Mouse (Mus musculus): ENCODE results near the gene Csrnp1.

Csrnp1 gene

GRCm38 (mm10) chr9:119943326-119943725, 41.1 kb downstream of the Csrnp1 start:
- DNase-seq (ENCODE audit: low spot score) = no peak

DNA sequence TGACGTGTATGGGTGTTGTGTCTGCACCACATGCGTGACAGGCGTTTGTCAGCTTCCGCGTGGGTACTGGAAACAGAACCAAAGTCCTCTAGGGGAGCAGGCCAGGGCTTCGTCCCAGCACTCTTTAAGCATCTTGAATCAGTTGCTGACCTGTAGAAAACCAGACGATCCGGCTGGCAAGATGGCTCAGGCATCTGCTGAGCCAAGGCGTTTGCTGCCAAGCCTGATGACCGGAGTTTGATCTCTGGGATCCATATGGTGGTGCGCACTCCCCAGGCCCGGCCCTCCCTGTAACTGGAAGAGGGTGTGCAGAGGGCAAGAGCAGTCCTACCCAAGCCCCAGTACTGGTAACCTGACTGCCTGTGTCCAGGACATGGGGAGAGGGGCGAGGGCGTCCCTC, 42.6 kb downstream of the Csrnp1 start:
- no peak for DNase-seq (ENCODE audit: low spot score)

GRCm38 (mm10) chr9:119941407-119941806, 43.1 kb downstream of the Csrnp1 start:
- DNase-seq (ENCODE audit: low spot score) = no peak

DNA sequence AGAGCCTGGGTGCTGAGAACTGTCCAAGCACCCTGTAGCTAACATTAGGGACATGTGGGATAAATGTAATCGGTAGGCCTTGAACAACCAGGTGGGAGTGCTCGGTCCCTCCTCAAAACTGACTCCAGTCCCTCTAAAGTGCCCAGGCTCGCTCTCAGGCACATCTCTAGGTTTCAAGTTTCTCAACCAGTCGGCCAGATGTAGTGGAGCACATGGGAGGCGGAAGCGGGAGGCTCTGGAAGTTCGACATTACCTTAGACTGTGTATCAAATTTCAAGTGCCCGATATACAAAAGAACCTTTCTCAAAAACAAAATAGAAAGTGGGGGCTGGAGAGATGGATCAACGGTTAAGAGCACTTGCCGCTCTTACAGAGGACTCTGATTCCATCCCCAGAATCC, 44.8 kb downstream of the Csrnp1 start:
- no peak for DNase-seq (ENCODE audit: low spot score)

- DNase-seq (ENCODE audit: low spot score) = no peak
Measured at GRCm38 (mm10) chr9:119938496-119938895, 46.0 kb downstream of the Csrnp1 start.

GRCm38 (mm10) chr9:119937005-119937773, 47.3 kb downstream of the Csrnp1 start, which contains the start of the genes Gorasp1 and Ttc21a:
Gorasp1 (minus strand) TSS chr9:119937565.
Ttc21a (plus strand) TSS chr9:119937606.
- DNase-seq (ENCODE audit: low spot score) = peak; percentile 84

DNA sequence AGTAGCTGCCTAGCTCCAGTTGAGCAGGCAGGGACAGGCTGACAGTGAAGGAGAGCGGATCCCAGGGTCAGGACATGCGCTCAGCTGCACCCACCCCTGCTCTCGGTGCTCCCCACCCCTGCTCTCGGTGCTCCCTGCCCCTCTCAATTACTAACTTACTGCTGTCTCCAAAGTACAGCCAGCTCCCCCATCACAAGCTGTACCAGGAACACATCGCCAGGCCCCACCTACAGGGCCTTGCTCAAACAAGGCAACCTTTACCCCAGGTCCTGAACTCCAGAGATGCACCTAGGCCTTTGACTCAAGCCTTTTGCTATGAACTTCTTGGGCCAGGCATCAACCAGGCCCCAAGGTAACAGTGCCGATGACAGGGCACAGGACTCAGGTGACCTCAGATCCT, 50.8 kb downstream of the Csrnp1 start:
- DNase-seq (ENCODE audit: low spot score) = no peak

DNA sequence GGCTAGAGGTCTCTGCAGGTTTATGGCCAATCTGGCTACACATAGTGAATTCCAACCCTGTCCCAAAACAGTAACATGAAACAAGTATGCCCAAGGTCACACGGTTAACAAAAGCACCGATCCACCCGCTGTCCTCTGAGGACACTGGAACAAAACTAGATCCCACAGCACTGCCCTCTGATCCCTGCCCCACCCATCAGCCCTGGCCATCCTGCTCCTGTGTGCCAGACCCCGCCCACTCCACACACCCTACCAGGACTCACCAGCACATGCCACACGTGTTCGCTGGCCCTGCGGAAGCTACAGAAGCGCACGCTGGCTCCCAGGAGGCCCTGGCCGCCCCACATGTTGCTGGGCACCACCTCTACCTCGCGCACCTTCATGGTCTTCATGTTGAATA, 52.1 kb downstream of the Csrnp1 start:
- no peak for DNase-seq (ENCODE audit: low spot score)

DNA sequence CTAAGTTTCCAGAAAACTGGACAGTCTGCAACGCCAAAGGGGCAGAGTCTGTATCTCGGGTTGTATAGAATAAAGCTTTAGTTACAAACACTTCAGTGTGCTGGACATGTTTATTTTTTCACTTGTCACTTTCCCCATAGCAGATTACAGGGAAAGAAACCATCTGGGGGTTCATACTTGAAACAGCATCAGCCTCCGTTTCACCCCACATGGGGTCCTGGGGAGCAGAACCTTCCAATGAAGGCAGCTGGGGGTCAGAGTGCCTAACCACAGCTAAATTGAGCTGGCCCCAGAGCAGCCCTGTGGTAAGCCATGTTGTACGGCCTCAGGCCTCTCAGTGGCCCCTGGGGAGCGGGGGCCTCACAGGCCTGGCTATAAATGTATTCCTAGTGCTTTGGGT, 58.0 kb downstream of the Csrnp1 start:
- no peak for DNase-seq (ENCODE audit: low spot score)

GRCm38 (mm10) chr9:119925729-119926128, 58.7 kb downstream of the Csrnp1 start:
- no peak for DNase-seq (ENCODE audit: low spot score)

DNA sequence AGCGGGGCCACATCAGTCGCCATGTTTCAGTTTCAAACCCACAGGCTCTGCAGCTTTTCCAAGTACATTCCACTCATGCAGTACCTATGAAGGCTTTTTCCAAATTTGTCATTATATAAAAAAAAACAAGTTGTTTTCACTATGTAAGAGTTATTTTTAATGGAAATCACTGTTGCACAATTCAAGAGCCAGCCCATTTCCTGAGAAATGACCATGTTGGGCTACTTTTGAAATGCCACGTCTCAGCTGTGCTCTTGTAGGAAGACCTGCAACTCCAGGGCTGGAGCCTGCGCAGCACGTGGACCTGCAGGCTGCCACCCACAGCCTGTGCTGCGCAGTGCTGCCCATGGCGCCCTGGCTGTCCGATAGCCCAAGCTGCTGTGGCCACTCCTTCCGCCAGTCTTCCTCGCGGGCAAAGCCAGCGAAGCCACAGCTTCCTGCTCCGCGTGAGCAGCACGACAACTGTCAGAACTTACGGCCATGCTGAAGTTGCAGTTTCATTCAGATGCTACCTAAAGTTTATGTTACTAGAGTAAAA, 59.3 kb downstream of the Csrnp1 start:
- no peak for DNase-seq (ENCODE audit: low spot score)

DNA sequence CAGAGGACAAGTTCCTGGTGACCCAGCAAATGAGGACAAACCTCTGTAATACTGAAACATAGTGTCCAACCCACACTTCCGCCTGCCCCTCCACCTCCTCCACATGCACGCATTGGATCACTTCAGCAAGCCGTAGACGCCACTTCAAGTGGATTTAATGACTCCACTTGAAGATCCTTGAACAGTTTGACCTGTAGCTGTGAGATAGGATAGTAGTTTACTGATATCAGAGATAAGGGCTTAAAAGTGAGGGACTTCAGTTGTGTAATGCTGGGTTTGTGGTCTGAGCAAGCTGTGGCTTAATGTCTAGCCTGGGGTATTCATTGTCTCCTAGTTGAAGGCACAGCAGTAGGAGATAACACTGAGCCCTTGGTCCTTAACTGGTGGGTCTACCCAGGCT, 61.0 kb downstream of the Csrnp1 start:
- DNase-seq (ENCODE audit: low spot score) = no peak

Measured in c-Kit-positive CD71-positive TER-119-positive erythroid progenitor cells, embryonic 14.5 days (primary cell).